Mouse (Mus musculus) heart, postnatal 10 days (tissue): ENCODE data around the gene Kcnk13. TPM values are rescaled to one million over a fixed set of nuclear protein-coding genes. Genes with fewer than 3 reads are reported as not detected.
"Not testable (repeated sequence)": the region's sequence is repeated elsewhere in the genome, so short reads cannot be mapped to it uniquely, and the experiment has no call there.

Experiments used
- DNase-seq, 2 experiments: peaks; one replicate each; pipeline ENCODE4 v3.0.0; 2021
- intact Hi-C: fragments of 180-260 bp; cut with DNase I; formaldehyde crosslinking; loops from one replicate; pipeline ENCODE4 v1.15.1; 2025
- total RNA-seq, 2 experiments: library from RNA; stranded (reverse); gene quantifications; 2 replicates each; pipeline ENCODE4 v1.2.3; 2021

Gene Kcnk13
- total RNA-seq, 2 experiments from 2014 or later = 0.62 to 0.74 TPM

- no peak for DNase-seq
- intact Hi-C loops = loop anchor here (5.0 kb wide), 1 partner anchor 58 kb away; no protein-coding TSS in a partner anchor
These were observed 3.6 kb upstream of the Kcnk13 start for GRCm38 (mm10) chr12:99960675-99961074.

- peak; percentile 50 to 62 for DNase-seq
- intact Hi-C loops = loop anchor here (5.0 kb wide), 1 partner anchor 142 kb away; no protein-coding TSS in a partner anchor
These were observed 1.2 kb downstream of the Kcnk13 start for GRCm38 (mm10) chr12:99965203-99966115.

- DNase-seq = peak; percentile 10 to 20
- intact Hi-C loops = loop anchor here (5.0 kb wide), 1 partner anchor 141 kb away; no protein-coding TSS in a partner anchor
These were observed 1.9 kb downstream of the Kcnk13 start for GRCm38 (mm10) chr12:99966116-99966770.

- peak; percentile 18 to 38 for DNase-seq
- intact Hi-C loops = loop anchor here (5.0 kb wide), 1 partner anchor 140 kb away; no protein-coding TSS in a partner anchor
These were observed 2.6 kb downstream of the Kcnk13 start for GRCm38 (mm10) chr12:99966881-99967363.

DNA sequence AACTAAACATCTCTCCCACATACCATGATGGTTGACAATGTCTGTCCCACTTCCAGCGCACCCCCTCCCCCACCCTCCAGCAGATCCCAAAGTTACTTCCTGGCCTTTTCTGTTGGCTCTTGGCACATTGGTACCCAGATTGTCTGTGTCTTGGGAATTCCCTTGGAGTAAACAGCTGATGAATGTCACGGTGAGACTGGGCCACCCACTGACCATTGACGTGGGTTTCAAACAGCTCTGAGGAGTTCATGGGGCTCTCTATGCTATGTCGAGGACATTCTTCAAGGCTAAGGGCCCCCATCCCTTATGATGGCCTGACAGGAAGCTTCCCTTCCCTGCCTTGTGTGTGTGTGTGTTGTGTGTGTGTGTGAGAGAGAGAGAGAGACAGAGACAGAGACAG is 5.6 kb downstream of the Kcnk13 start:
- intact Hi-C loops = loop anchor here (5.0 kb wide), 1 partner anchor 137 kb away; no protein-coding TSS in a partner anchor
- DNase-seq = no peak

GRCm38 (mm10) chr12:99971205-99971894 is 7.1 kb downstream of the Kcnk13 start:
- intact Hi-C loops, DNase-seq: not testable (repeated sequence)

- intact Hi-C loops = no loop called here
- DNase-seq = no peak
These were observed 8.5 kb downstream of the Kcnk13 start for GRCm38 (mm10) chr12:99972825-99973224.

DNA sequence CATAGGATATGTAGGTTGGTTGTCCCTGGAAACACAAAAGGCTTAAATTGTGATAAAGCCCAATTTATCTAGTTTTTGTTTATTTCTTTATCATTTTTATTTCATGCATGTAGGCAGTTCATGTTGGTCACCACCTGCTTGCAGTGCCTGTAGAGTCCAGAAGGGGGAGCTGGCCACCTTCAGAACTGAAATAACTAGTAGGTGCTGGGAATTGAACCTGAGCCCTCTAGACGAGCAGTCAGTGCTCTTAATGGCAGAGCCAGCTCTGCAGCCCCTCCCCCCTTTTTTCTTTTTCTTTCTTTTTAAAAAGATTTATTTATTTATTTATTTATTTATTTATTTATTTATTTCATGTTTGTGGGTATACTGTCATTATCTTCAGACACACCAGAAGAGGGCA is 9.4 kb downstream of the Kcnk13 start:
- DNase-seq = no peak
- intact Hi-C loops = no loop called here

GRCm38 (mm10) chr12:99979541-99979940 is 15.2 kb downstream of the Kcnk13 start:
- DNase-seq = no peak
- intact Hi-C loops = no loop called here

DNA sequence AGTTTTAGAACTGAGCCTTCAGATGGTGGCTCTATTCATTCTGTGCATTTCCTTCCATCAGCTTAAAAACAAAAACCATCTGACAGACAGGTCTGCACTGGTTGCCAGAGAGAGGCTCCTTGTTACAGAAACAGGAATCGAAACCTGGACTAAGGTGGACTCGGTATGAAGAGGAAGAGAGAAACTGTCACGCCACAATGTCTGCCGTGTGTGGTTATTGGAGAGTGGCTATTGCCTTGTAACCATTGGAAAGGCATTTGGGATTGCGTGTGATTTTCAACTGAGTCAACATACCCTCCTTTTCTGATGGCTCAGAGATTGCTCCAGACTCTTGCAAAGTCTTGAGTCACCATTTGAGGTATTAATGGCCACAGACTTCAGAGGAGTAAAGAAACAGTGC is 22.5 kb downstream of the Kcnk13 start:
- DNase-seq = no peak
- intact Hi-C loops = no loop called here

DNA sequence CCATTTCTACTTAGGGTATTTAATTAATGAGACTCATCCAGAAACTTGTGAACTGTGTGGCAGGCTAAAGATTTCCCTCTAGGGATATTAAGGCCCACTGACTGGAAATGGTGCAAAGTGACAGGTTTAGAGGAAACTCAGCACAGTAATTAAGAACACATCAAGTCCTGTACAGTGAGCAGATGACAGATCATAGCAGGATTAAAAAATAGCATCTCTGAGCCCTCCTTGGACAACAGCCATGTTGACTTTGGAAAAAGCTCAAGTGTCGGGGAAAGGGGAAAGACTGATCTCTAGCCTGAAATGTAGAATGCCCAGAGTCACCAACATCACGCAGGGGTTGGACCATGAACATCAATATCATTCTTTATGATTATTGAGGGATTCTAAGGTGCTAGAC is 23.8 kb downstream of the Kcnk13 start:
- intact Hi-C loops = no loop called here
- peak in 1 of 2 experiments; percentile 16 for DNase-seq

- intact Hi-C loops = no loop called here
- DNase-seq = no peak
These were observed 28.1 kb downstream of the Kcnk13 start for GRCm38 (mm10) chr12:99992362-99992862.

GRCm38 (mm10) chr12:99993146-99993890 is 29.0 kb downstream of the Kcnk13 start:
- DNase-seq = peak; percentile 13 to 16
- intact Hi-C loops = no loop called here

DNA sequence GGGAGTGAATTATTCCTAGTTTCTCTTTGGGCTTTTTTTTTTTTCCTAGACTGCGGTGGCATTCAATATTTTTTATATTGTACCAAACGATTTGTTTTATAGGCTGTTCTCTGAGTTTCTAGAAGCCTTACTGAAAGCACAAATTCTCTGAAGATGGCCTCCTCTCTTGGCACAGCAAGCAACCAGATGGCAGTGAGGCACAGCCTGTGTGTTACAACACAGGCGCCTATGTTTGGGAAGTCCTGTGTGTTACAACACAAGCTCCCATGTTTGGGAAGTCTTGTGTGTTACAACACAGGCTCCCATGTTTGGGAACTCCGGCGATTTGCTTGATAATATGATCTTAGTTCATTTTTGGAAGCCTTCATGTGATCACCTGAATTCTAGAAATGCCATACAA is 31.7 kb downstream of the Kcnk13 start:
- intact Hi-C loops = no loop called here
- no peak for DNase-seq

GRCm38 (mm10) chr12:99999726-100000125 is 35.4 kb downstream of the Kcnk13 start:
- intact Hi-C loops = no loop called here

DNA sequence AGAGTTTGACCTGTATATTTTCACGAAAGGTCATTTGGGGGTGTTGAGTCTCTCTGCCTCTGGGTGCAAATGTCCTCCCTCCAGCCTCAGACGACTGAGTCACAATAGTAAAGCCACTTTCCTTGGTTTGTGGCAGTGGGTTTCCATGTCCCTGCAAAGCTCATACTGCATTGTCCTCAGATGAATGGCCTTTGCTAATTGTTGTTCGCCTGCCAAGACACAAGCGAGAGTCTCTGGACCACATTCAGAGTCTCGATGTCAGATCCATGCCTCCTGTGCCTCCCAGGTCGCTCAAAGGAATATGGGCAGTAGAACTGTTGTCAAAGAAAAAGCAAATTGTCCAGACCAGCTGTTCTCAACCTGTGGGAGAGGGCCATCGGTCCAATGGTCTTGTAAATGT is 36.1 kb downstream of the Kcnk13 start:
- intact Hi-C loops = no loop called here
- no peak for DNase-seq

More at GRCm38 (mm10) chr12:99999726-100000125, 35.4 kb downstream of the Kcnk13 start:
- DNase-seq = no peak

DNA sequence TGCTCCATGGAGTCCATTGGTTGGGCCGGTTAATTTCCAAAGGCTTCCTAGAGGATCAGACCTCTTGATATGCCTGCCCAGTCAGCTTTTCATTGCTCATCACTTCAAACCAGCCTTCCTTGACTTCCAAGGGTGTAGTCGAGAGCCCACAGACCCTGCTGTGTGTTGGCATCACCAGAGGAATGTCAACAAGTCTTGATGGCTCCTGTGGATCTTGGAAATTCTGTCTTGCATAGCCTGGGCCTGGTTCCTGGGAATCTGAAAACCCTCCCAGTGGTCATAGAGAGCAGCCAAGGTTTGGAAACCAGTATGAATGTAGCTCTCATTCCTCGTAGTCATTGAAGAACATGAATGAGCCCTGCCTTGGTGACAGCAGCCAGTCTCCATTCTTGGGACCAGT is 36.9 kb downstream of the Kcnk13 start:
- intact Hi-C loops = no loop called here
- no peak for DNase-seq

GRCm38 (mm10) chr12:100001910-100002309 is 37.6 kb downstream of the Kcnk13 start:
- intact Hi-C loops = no loop called here
- peak; percentile 43 to 52 for DNase-seq

DNA sequence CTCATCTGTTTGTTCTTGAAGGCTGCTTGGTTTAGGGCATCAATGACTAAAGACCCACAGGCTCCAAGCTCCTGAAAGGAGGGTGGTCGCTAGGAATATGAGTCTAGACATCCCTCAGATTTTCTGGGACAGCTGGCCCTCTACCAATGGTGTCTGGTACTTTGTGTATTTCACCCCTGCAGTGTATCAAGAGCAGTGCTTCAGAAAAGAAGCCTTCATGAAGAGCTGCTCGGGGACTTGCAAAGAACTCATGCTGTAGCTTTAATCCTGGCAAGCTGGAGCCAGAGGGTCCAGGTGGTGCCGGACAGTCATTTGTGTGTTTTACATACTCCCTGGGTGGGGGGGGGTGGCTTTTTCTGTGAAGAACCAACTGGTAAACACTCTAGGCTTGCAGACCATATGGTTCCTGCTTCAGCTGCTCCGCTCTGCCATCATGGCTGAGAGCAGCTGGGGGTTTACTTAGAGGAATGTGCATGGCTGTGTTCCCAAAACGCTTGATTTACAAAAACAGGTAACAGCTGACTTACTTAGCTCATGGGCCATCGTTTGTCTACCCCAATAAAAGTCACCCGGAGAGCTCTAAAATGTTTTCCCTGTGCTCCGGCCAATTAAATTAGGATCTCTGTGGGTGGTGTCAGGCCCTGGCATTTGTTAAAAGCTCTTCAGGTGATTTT is 38.8 kb downstream of the Kcnk13 start:
- no peak for DNase-seq
- intact Hi-C loops = no loop called here
